Mouse (Mus musculus): ENCODE results near the gene Exosc7. TPM values are rescaled to one million over a fixed set of nuclear protein-coding genes. Genes with fewer than 3 reads are reported as not detected.

Gene Exosc7
- total and polyA plus RNA-seq, 3 experiments = 162 to 196 TPM; not detected in 1

DNA sequence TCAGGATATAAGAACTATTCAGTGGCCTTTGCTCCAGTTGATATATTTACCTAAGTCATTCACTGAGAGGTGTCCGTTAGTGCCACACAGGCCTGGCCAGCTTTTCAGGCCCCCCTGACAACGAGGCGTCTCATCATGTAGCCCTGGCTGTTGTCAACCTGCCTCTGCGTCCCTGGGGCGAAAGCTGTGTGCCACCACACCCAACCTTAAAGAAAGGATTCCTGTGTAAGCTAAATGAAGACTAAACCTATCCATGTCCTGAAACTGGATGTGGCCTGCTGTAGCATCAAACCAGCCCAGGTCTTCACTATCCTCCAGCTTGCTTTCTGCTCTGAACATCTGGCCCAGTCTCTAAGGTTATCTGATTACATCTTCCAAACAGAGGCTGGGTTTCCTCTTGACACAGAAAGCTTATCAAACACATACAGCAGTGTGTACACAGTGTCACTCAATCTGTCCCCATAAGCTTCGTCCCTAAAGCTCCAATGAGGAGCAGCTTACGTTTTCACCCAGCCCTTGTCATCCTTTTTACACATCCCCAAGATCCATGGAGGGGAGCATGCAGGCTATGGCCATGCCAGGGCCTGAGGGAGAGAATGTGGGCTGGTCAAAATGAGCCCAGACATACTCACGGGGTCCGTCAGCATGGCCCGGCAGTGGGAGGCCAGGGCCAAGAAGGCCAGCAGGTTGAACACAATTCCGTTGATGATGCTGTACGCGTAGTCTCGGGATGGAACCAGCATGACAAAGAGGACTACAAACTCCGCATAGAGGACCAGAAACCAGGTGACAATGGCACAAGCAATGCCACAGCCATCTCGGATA, 13.2 kb upstream of the Exosc7 start:
- H3K4me1 ChIP-seq (ENCODE audit: control insufficient read depth in 1 of 2, insufficient read depth in 2 of 2, low read length in 2 of 2) = no peaks in the 10 kb centered on the region

DNA sequence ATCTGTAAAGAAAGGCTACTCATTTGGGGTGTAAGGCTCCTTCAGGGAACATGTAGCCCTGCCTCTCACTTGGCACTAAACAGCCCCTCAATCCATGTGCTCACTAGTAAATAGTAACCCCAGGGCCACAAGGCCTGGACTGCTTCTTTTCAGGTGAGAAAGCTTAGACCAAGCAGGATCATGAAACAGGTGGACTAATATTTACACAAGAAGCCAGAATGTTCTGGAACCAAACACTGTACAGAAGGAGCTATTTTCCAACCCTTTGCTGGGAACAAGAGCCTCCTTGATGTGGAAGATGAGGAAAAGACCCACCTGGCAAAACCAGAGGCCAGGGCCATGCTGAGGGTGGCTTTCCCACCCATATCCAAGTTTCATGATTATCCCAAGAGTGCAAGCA, 9.6 kb upstream of the Exosc7 start:
- no peak overlapping the region for H3K4me3 ChIP-seq (ENCODE audit: control insufficient read depth in 1 of 2, insufficient read depth in 1 of 2, low read depth in 2 of 2, low read length in 2 of 2)
- H3K36me3 ChIP-seq (ENCODE audit: control insufficient read depth in 1 of 2, insufficient read depth in 2 of 2, low read length in 2 of 2) = peaks cover 0 to 19% of the 10 kb centered on the region in 2 experiments; a peak in 2 of 4 replicates
- TF ChIP-seq MAZ (IDR thresholded peaks at IDR 0.05; ENCODE audit: low read depth, low read length) (no peak), RCOR1 (IDR thresholded peaks at IDR 0.05; ENCODE audit: low read depth, low read length) (no peak), GABPA (IDR thresholded peaks at IDR 0.05; ENCODE audit: low read depth, low read length) (no peak), POLR2A (IDR thresholded peaks at IDR 0.05; ENCODE audit: control insufficient read depth in 1 of 2, insufficient read depth in 1 of 2, low read depth in 1 of 2, low read length in 2 of 2, poor library complexity in 1 of 2) (no peak), TBP (IDR thresholded peaks at IDR 0.05; ENCODE audit: low read depth, low read length) (no peak), TCF12 (IDR thresholded peaks at IDR 0.05; ENCODE audit: low read depth, low read length) (no peak), BHLHE40 (IDR thresholded peaks at IDR 0.05; ENCODE audit: borderline replicate concordance, low read depth, low read length) (no peak), MYB (IDR thresholded peaks at IDR 0.05; ENCODE audit: low read depth, low read length) (no peak), SMC3 (IDR thresholded peaks at IDR 0.05; ENCODE audit: low read depth, low read length) (no peak)
- no peaks in the 10 kb centered on the region for H3K27me3 ChIP-seq (ENCODE audit: control insufficient read depth in 1 of 2, insufficient read depth in 2 of 2, low read length in 2 of 2)
- peaks cover 10% of the 10 kb centered on the region for H3K79me2 ChIP-seq (ENCODE audit: control insufficient read depth, insufficient read depth, low read length, poor library complexity)
- no peak overlapping the region for H3K27ac ChIP-seq (ENCODE audit: control insufficient read depth, low read depth, low read length)
- no peaks in the 10 kb centered on the region for H3K9me3 ChIP-seq (replicated peaks; ENCODE audit: insufficient read depth, low read length)
- no peak overlapping the region for H3K9ac ChIP-seq (ENCODE audit: control insufficient read depth, low read depth, low read length, poor library complexity, severe bottlenecking)
- H3K4me1 ChIP-seq (ENCODE audit: control insufficient read depth in 1 of 2, insufficient read depth in 2 of 2, low read length in 2 of 2) = no peaks in the 10 kb centered on the region
- DNase-seq (ENCODE audit: low read depth, low spot score) = no peak

More for the DNA sequence above, 13.2 kb upstream of the Exosc7 start:
- H3K36me3 ChIP-seq (ENCODE audit: control insufficient read depth in 1 of 2, insufficient read depth in 2 of 2, low read length in 2 of 2) = peaks cover 0 to 21% of the 10 kb centered on the region in 2 experiments; a peak in 2 of 4 replicates
- peak; percentile 11 for DNase-seq (ENCODE audit: low read depth, low spot score)
- no peaks in the 10 kb centered on the region for H3K9me3 ChIP-seq (replicated peaks; ENCODE audit: insufficient read depth, low read length)
- H3K27ac ChIP-seq (ENCODE audit: control insufficient read depth, low read depth, low read length) = no peak overlapping the region
- H3K27me3 ChIP-seq (ENCODE audit: control insufficient read depth in 1 of 2, insufficient read depth in 2 of 2, low read length in 2 of 2) = no peaks in the 10 kb centered on the region
- peaks cover 8% of the 10 kb centered on the region; the same call in 1 of the 2 replicates for H3K79me2 ChIP-seq (ENCODE audit: control insufficient read depth, insufficient read depth, low read length, poor library complexity)
- no peak overlapping the region for H3K4me3 ChIP-seq (ENCODE audit: control insufficient read depth in 1 of 2, insufficient read depth in 1 of 2, low read depth in 2 of 2, low read length in 2 of 2)
- TF ChIP-seq MXI1 (IDR thresholded peaks at IDR 0.05; ENCODE audit: low read depth, low read length) = no peak
- peak; percentile 13; the same call in 1 of the 2 replicates for TF ChIP-seq TAL1 (IDR thresholded peaks at IDR 0.05; ENCODE audit: low read length)
- TF ChIP-seq E2F4 (IDR thresholded peaks at IDR 0.05; ENCODE audit: borderline replicate concordance, low read depth, low read length) = no peak
- TF ChIP-seq CHD2 (IDR thresholded peaks at IDR 0.05; ENCODE audit: low read length) = no peak
- no peak for TF ChIP-seq RCOR1 (IDR thresholded peaks at IDR 0.05; ENCODE audit: low read depth, low read length)
- TF ChIP-seq CTCF (IDR thresholded peaks at IDR 0.05 in 2 of 3, conservative IDR thresholded peaks at IDR 0.05 in 1 of 3; ENCODE audit: control insufficient read depth in 1 of 3, insufficient read depth in 1 of 3, low read depth in 2 of 3, low read length in 3 of 3, poor library complexity in 1 of 3, severe bottlenecking in 1 of 3) = no peak
- no peak overlapping the region for H3K9ac ChIP-seq (ENCODE audit: control insufficient read depth, low read depth, low read length, poor library complexity, severe bottlenecking)

DNA sequence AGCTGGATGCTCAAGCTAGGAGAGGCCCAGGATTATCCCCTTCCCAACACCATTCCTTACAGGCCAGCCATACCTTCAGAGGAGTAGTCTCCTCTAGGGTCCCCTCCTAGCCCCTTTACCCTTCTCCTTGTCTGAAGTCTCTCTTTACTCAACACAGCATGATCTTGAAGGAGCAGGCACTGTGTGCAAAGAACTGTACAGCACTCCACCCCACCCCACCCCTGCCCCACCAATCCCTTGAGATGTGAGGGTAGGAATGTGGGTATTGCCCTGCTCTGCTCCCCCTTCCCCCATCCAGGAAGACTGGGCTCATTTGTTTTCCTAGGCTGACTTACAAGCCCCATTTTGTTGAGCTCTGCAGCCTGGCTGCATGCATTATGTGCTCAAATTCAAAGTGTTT, 8.7 kb upstream of the Exosc7 start:
- H3K36me3 ChIP-seq (ENCODE audit: control insufficient read depth in 1 of 2, insufficient read depth in 2 of 2, low read length in 2 of 2) = peaks cover 0 to 17% of the 10 kb centered on the region in 2 experiments; a peak in 2 of 4 replicates
- H3K27ac ChIP-seq (ENCODE audit: control insufficient read depth, low read depth, low read length) = no peak overlapping the region
- H3K27me3 ChIP-seq (ENCODE audit: control insufficient read depth in 1 of 2, insufficient read depth in 2 of 2, low read length in 2 of 2) = no peaks in the 10 kb centered on the region
- no peaks in the 10 kb centered on the region for H3K4me1 ChIP-seq (ENCODE audit: control insufficient read depth in 1 of 2, insufficient read depth in 2 of 2, low read length in 2 of 2)
- H3K9ac ChIP-seq (ENCODE audit: control insufficient read depth, low read depth, low read length, poor library complexity, severe bottlenecking) = no peak overlapping the region
- no peak for DNase-seq (ENCODE audit: low read depth, low spot score)
- H3K4me3 ChIP-seq (ENCODE audit: control insufficient read depth in 1 of 2, insufficient read depth in 1 of 2, low read depth in 2 of 2, low read length in 2 of 2) = no peak overlapping the region
- H3K79me2 ChIP-seq (ENCODE audit: control insufficient read depth, insufficient read depth, low read length, poor library complexity) = peaks cover 10% of the 10 kb centered on the region
- no peaks in the 10 kb centered on the region for H3K9me3 ChIP-seq (replicated peaks; ENCODE audit: insufficient read depth, low read length)
- TF ChIP-seq E2F4 (IDR thresholded peaks at IDR 0.05; ENCODE audit: borderline replicate concordance, low read depth, low read length) = no peak
- no peak for TF ChIP-seq USF1 (IDR thresholded peaks at IDR 0.05; ENCODE audit: low read depth, low read length)
- no peak for TF ChIP-seq GATA1 (IDR thresholded peaks at IDR 0.05; ENCODE audit: low read depth, low read length)
- no peak for TF ChIP-seq SMC3 (IDR thresholded peaks at IDR 0.05; ENCODE audit: low read depth, low read length)
- no peak for TF ChIP-seq UBTF (IDR thresholded peaks at IDR 0.05; ENCODE audit: borderline replicate concordance, insufficient read depth, low read depth, low read length)
- TF ChIP-seq ZKSCAN1 (IDR thresholded peaks at IDR 0.05; ENCODE audit: low read depth, low read length) = no peak
- TF ChIP-seq TAL1 (IDR thresholded peaks at IDR 0.05; ENCODE audit: low read length) = no peak
- TF ChIP-seq RCOR1 (IDR thresholded peaks at IDR 0.05; ENCODE audit: low read depth, low read length) = no peak
